Mouse (Mus musculus): ENCODE data around the gene Ncoa1.
"Not testable (repeated sequence)": the region's sequence is repeated elsewhere in the genome, so short reads cannot be mapped to it uniquely, and the experiment has no call there.

Ncoa1 gene

DNA sequence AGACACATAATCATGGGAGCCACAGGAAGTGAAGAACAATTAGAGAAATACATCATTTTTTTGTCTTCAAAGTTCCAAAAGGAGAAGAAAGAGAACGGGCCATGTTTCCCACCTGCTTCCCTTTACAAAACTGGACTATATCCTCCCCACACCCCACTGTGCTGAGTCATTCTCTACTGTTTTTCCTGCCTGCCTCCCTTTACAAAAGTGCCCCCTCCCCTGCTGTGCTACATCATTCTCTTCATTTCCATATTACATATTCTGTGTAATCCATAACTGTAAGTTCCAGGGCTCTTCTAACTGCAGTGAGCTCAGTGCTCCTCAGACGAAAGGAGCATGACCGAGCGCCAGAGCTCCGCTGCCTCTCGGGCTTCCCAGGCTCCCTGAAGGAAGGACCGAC, 80.8 kb downstream of the Ncoa1 start:
- no peak for DNase-seq (ENCODE audit: low spot score in 2 of 2)

DNA sequence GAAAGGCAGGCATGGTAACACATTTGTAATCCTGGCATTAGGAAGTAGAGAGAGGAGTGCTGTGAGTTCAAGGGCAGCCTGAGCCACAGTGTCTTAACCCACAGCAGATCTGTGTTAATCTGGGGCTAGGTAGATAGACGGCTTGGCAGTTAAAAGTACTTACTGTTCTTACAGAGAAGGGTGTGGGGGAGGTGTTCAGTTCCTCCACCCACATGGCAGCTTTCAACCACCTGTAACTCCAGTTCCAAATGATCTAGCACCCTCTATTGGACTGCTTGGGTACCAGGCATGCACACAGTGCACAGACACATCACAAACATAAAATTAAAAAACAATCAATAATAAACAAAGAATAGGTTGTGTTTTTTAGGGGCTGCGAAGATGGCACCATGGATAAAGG, 84.4 kb downstream of the Ncoa1 start:
- DNase-seq (ENCODE audit: low spot score in 2 of 2): no peak

DNA sequence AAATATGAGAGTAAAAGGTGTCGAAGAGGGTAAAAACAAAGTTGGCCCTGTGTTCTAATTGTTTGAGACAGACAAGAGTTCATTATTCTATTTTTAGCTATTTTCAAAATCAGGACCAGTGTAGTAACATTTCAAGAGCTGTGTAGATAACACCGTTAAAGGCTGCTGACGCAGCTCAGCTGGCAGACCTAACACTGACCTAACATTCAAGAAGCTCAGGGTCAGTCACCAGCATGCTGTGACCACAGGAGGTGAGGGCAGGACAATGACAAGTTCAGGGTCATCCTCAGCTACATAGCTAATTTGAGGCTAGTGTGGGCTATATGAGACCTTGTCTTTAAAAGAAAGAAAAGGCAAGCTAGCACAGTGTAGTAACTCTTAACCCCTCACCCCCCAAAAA, 84.9 kb downstream of the Ncoa1 start:
- DNase-seq (ENCODE audit: low spot score in 2 of 2): no peak

DNA sequence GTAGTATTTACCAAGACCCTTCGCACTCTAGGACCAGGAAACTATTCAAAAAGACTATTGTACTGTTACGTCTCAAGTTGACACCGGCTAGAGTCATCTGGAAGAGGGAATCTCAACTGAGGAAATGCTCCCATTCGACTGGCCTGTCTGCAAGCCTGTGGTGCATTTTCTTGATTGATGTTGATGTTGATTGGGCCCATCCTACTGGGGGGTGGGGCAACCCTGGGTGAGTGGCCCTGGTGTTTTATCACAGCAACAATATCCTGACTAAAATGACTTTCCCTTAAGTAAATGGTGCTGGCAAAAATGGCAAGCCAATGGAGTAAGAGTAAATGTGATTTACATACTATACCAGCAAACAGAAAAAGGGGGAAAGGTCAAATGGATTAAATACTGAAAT, 85.7 kb downstream of the Ncoa1 start:
- no peak for DNase-seq (ENCODE audit: low spot score in 2 of 2)

DNA sequence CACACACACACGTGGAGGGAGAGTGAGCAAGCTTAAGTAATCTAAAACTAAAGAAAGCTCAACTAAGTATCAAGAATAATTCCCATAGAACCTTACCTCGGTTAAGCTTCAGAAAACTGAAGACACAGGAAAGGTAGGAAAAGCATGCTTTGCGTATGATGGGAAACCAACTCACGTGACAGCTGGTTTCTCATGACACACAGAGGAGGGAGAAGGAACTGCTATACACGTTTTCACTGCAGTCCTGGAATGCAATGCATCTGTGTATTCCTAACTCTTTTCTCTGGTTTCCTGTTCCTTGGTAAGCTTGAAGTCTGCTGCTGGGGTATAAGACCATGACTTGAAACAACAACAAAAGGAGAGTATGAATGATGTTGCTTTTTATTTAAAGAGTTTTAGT, 86.3 kb downstream of the Ncoa1 start:
- no peak for DNase-seq (ENCODE audit: low spot score in 2 of 2)

DNA sequence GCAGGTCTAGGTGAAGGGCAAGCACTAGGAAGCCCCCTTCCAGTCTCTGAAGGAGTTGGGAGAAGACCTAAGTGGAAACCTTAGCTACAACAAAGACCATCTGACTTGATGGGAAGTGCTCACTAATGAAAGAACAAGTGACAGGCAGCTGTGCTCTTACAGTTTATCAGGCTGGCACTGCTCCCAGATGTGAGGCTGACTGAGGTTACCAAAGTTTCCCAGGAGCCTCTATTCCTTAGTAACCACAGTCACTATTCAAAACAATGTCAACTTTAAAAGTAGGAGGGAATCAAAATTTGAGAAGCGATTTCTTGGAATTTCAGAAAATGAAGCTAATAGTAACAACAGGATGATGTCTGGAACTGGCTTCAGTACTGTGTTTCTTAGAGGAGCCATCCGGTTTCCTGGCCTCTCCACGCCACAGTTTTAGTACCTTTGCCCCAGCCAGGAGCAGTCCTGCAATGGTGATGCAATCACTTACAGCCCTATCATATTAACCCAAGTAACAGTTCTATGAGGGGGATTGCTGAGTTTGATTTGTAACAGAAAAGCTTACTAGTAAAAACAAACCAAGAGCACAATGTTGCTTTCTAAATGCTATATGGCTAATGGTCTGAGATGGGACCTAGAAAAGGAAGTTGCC, 90.8 kb downstream of the Ncoa1 start:
- no peak for DNase-seq (ENCODE audit: low spot score in 2 of 2)

DNA sequence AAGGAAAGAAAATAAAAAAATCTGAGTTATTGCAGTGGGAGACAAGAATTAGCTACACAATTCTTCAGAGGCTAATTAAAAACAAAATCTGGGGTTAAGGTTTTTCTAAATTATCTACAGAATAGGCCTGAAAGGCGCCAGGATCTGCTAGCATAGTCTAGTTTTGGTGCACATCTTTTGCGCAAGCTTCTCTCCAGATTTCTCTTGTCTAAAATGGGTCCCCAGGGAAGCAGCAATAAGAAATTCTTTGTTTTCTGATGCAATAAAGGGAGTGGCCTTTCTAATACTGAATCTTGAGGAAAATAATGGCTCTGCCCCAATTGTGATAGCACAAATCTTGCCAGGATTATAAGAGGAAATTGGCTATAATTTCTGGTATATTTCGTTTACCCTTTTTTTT, 93.9 kb downstream of the Ncoa1 start:
- DNase-seq (ENCODE audit: low spot score in 2 of 2): no peak

DNA sequence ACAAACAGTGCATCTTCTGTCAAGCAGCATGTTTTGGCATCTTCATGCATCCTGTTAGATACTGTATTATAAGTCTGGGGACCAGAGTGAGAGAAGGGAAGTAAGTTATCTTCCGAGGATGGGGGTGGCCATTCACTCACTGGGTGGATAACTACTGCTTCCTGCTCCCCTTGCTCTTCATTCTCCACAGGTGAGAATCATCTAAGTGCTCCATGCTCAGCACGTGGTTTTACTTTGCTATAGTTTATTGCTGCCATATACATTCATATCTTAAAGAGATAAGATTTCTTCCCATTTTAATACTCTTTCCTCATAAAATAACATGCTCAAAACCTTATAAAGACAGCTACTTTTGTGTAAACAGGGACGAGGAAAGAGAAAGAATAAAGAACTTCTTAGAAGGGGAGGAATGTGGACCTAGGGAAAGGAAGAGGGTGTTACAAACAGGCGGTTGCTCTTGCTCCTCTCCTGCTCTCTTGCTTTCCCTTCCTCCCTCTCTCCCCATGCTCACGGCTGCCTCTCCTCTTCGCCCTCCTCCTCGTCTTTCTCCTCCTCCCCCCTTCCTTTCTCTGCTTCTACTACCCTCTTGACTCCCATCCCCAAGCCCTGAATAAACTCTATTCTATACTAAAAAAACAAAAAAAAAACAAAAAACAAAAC, 97.6 kb downstream of the Ncoa1 start:
- DNase-seq (ENCODE audit: low spot score in 2 of 2): no peak

DNA sequence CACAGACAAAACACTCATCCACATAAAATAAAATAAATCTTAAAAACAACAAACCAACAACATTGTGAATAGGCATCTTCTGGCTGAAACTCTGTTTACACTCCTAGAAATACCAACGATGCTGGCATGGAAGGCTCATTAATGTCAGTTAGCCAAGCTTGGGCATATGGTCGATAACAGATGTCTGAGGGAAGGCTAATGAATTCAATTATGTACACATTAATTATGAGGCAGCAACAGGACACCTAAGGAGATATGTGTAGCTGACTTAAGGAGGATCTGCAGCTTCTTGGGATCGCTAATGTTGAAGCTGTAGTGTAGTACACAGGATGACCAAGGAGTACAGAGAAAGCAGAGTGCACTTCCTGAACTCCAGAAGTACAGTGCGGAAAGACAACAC, 100.5 kb downstream of the Ncoa1 start:
- peak in 1 of 2 experiments; percentile 10 for DNase-seq (ENCODE audit: low spot score in 2 of 2)

DNA sequence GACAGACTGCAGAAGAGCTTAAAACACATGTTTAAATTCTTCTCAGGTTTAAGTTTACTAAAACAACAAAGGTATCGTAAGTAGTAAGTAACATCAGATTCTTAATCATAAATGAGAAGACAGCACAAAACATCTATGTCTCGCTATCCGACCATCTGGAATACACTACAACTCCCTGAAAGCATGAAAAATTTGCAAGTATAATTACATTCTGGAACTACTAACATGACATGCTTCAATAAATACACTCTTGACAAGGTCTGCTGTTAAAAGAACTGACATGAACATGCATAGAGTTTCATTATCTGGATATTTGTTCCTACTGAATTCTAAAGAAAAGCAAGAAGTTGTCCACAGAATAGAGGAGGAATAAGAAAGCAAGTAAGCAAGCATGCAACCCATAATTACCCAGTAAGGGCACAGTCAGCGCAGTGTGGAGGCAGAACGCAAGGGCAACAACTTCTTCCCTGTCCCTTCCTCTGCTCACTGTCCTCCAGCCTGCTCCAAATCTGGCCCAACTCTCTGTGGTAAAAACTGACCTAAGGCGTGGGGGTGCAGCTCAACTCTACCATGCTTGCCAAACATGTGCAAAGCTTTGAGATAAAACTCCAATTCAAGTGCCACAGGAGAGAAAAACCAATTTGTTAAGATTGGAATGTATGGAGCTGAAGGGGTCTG, 102.0 kb downstream of the Ncoa1 start:
- DNase-seq (ENCODE audit: low spot score in 2 of 2): no peak

DNA sequence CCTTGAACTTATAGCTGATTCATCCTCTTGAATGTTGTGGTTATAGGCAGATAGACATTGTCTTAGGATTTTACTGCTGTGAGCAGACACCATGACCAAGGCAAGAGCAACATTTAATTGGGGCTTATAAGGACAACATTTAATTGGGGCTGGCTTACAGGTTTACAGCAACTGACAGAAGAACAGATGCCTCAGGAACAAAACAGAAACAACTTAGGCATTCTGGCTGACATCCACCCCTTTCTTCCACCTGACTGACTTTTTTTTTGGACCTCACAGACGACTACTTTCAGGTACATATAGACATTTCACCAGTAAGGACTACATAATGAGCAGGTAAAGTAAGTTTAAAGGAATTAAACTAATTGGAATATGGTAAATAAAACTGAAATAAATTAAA, 105.6 kb downstream of the Ncoa1 start:
- no peak for DNase-seq (ENCODE audit: low spot score in 2 of 2)

DNA sequence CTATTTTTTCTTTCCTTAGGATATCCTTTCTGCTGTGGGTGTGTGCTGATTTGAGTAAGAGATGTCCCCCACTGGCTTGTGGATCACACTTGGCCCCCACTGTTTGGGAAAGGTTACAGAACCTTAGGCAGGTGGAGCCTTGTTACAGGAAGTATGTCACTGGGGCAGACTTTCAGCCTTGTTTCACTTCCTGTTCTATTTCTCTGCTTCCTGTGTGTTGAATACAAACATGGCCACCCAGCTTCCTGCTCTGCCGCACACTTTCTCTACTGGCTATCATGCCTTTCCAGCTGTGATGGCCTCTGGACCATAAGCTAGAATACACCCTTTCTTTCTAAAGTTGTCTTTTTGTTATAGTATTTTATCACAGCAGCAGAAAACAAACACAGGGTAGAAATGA, 111.0 kb downstream of the Ncoa1 start:
- no peak for DNase-seq (ENCODE audit: low spot score in 2 of 2)

DNA sequence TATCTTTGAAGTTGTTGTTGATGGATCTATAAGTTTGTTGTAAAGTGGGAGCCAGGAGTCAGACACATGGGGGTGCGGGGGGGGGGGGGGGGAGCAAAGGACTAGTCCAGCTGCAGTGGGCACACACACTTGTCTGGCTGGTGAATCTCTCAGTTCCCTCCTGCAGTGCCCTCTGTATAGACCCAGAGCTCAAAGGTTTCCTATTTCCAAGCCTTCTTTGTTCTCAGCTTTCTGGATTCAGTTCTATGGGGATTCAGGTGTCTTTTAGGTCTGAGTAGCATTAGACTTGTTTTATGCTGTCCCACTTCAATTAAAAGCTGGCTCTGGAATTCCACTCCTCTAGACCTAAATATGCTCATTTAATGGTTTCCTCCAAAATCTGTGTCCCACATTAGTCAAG, 117.5 kb downstream of the Ncoa1 start:
- DNase-seq (ENCODE audit: low spot score in 2 of 2): no peak

DNA sequence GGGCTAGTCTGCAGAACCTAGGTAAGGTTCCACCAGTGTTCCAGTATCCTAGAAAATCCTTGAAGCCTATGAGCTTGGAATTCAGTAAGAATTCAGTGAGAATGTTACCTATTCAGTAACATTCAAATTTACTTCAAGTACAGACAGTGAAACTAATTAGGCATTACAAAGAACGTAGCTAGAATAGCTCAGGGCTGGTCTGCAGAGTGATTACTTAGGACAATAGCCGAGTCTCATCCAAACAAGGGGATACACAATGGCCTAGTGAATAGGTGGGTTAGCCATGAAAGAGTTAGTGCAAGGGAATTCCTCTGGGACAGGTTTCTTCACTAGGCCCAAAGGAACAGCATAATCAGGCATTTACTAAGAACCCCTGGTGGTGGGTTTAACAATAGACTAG, 118.3 kb downstream of the Ncoa1 start:
- not testable (repeated sequence) for DNase-seq (ENCODE audit: low spot score in 2 of 2)

DNA sequence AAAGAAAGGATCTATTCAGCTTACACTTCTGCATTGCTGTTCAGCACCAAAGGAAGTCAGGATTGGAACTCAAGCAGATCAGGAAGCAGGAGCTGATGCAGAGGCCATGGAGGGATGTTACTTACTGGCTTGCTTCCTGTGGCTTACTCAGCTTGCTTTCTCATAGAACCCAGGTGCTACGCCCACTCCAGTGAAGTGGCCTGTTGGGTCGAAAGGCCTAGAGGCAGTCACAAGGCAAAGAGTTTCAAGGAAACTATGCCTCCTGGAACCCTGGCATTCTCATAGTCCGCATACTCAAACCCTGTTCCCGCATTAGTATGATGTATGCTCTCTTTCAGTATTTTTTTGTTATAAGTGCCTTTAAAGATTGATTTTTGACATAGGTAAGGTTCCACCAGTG, 118.9 kb downstream of the Ncoa1 start:
- DNase-seq (ENCODE audit: low spot score in 2 of 2): no peak

DNA sequence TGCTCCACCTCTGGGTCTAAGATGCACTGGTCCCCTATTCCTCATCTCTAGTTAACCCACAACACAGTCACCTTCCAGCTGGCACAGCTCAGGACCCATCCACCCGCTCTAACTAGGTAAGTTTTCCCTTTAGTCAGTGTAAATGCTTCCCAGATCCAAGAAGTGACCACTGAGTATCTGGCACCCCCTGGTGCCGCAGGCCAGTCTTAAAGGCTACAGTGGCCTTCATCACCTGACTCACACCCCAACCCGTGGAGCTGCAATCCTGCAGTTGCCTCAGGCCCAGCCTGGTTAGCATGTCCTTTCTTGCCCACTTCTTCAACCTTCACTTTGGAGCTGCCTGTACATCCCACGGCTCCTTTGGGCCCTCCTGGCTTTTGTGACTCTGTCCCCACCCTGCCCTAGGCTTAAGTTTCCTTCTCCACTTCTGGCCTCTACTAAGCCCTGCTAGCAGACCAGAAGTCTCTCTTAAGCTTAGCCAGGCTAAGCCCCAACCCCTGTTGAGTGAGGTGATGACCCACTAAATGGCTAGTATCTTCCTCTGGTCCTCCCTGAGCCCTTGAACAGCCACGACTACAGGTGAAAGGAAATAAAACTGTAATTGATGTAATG, 120.0 kb downstream of the Ncoa1 start:
- DNase-seq (ENCODE audit: low spot score in 2 of 2): no peak

DNA sequence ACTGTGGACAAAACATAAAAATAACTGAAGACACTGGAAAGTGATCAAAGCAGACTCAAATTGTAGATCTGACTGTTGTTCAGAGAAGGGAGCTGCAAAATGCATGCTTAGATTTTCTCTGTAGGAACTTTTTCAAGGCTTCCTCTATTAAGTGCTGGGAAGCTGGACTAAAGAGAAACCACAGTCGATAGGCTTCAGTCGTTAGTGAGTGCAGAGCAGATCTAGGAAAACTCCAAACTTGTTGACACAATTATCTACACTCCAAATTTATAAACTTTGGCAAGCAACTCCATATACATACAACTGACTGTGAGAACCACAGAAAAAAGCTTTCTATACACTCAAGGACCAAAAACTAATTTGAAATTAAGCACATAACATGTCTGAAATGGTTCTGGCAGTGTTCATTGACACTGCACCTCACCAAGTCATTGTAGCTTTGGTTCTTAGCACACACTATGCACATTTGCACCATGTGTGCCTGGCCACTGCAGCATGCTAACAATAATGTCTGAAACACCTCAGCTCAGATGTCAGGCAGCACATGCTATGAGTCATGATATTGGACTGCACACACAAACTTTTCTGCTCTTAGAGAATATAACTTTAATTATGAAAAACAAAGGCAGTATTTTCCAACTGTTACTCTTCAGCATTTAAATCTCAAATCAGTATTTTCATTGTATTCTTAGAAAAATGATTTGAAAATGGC, 121.8 kb downstream of the Ncoa1 start:
- DNase-seq (ENCODE audit: low spot score in 2 of 2): no peak

DNA sequence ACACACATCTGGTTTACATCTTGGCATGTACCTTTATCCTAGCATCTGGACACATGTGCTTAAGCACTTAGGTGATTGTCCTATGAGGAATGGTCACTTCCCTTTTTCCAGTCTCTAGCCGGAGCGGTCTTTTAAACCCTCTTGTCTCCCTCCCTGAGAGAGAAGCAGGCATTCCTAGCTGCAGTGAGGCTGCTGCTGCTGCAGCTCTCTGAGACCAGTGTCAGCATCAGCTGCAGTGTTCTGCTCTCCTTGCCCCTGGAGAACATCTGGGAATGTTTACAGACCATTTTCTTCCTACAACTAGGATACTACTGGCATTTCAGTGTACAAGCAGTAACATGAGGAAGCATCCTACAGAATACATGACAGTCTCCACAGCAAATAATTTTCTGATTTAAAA, 133.8 kb downstream of the Ncoa1 start:
- DNase-seq (ENCODE audit: low spot score in 2 of 2): no peak

DNA sequence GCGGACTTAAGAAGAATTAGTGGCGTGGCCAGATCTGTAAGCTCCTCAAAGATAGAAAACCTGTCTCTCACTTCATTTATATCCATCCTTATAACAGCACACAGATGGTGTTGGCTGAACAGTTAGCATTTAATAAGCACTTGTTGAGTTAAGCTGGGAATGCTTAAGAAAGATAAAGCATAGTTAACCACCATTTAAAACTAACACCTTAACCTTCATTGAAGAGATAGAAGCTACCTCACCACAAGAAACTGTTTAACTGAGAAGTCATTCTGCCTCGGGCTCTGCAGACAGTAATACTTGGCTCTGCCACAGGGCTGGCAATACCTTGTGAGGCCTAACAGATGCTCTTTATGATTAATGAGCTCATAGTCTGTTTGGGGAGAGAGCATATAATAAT, 134.9 kb downstream of the Ncoa1 start:
- no peak for DNase-seq (ENCODE audit: low spot score in 2 of 2)

DNA sequence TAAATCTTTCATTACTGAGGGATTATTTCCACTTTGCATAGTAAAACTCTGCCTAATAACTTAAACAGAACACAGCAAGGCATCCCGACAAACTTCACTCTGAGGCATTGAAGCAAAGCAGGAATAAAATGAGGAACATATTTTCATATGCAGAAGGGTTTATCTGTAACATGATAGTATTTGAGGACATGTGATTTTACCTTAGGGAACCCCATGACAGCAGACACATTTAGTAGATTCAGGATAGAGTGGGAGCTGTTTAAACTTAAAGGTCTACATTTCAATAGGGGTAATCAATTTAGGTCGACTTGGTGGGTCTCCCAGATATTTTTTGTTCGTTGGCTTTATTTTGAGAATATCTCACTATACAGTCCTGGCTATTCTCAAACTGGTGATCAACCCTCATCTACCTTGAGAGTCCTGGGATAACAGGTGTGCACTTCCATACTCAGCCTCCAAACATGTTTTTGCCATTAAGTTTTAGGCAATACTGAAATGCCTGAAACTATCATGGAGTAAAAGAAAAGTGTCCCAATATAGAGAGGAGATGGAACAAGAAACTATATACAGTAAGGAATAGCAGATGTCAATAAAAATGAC, 136.6 kb downstream of the Ncoa1 start:
- DNase-seq (ENCODE audit: low spot score in 2 of 2): no peak

DNA sequence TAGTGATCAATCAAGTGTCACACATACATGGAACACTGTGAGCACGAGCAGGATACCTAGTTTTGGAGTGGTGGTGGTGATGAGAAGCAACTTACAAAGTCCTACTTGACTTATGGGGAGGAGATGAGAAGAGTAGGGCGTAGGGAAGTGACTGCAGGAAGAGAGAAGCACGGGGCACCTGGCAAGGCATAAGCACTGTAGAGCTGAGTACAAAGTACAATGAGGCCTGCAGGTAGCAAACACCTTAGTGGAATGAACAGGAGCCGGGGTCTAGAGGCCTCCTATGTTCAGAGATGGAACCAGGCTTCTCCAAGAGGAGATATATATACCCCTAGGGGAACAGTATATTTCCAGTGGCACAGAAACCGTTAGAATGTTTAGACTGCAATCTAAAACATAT, 153.4 kb downstream of the Ncoa1 start:
- DNase-seq (ENCODE audit: low spot score in 2 of 2): no peak

DNA sequence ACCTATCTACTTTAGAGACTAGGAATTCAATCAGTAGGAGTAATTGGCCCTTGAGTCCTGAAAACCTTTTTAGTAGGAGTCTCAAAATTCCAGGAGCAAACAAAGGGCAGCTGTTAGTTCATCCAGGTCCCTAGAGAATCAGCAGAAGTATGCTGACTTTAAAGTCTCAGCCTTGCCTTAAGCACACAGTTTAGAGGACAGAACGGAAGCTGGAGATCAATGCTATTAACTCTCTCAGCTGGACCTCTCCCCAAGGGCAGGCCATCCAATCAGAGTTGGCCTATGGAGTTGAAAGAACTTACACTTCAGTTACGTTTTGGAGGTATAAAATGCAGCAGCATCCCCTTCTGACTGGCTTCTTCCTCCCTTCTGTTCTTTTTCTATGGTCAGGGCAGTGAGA, 154.8 kb downstream of the Ncoa1 start:
- no peak for DNase-seq (ENCODE audit: low spot score in 2 of 2)

All from cerebellum, postnatal 4 days (tissue).